Mouse (Mus musculus) thymus, adult 2 months (tissue): Measurements from ENCODE around the gene Slc30a6.
"Not testable (repeated sequence)": the region's sequence is repeated elsewhere in the genome, so short reads cannot be mapped to it uniquely, and the experiment has no call there.

Experiments used
- CTCF ChIP-seq: fragments of 200-500 bp; IDR thresholded peaks from 2 replicates; pipeline ENCODE4 v1.5.1; 2012; ENCODE audit warnings: mild to moderate bottlenecking, control low read depth, low read length, moderate library complexity, borderline replicate concordance; ENCODE audit not compliant: control insufficient read depth, poor library complexity, insufficient read depth; ENCODE audit errors: extremely low read depth
- POLR2A ChIP-seq: fragments of 200-500 bp; IDR thresholded peaks from 2 replicates; pipeline ENCODE4 v1.6.1; 2012; ENCODE audit warnings: mild to moderate bottlenecking, low read length, control low read depth, moderate library complexity; ENCODE audit not compliant: control insufficient read depth, poor library complexity, insufficient read depth; ENCODE audit errors: extremely low read depth

- TF ChIP-seq CTCF, POLR2A: not testable (repeated sequence)
These were observed 72.6 kb downstream of the Slc30a6 start for GRCm38 (mm10) chr17:74467981-74468380.
